Mouse (Mus musculus) megakaryocyte, embryonic 14.5 days (primary cell): ENCODE measurements around the gene Cdc42ep2.

ENCODE experiments used
- FLI1 ChIP-seq: IDR thresholded peaks from 2 replicates; pipeline ENCODE4 v1.6.1; 2012; ENCODE audit warnings: low read length, inconsistent platforms, mixed read lengths
- GATA1 ChIP-seq: IDR thresholded peaks from 3 replicates; pipeline ENCODE4 v1.6.1; 2012; ENCODE audit warnings: mixed read lengths, low read length, inconsistent platforms, borderline replicate concordance

- no peak for TF ChIP-seq GATA1
- no peak for TF ChIP-seq FLI1
These were observed 32.8 kb upstream of the Cdc42ep2 start for GRCm38 (mm10) chr19:5957371-5957770.
